Mouse (Mus musculus): ENCODE measurements at regions not wholly inside any gene's neighbourhood (a gene's known extent, or its start where the extent isn't known, plus 50 kb on each side); places are given as distances from the start of the nearest gene placed in this dataset.

GRCm38 (mm10) chr2:117970631-117971030, 141.0 kb upstream of the Thbs1 start:
- TF ChIP-seq CTCF (IDR thresholded peaks at IDR 0.05; ENCODE audit: extremely low read depth, insufficient read depth, insufficient read length, insufficient replicate concordance) (no peak), POLR2A (IDR thresholded peaks at IDR 0.05; ENCODE audit: low read depth, low read length) (no peak)

All from spleen, adult 2 months (tissue).